Mouse (Mus musculus): Measurements from ENCODE around the gene Vav2.

Gene Vav2

DNA sequence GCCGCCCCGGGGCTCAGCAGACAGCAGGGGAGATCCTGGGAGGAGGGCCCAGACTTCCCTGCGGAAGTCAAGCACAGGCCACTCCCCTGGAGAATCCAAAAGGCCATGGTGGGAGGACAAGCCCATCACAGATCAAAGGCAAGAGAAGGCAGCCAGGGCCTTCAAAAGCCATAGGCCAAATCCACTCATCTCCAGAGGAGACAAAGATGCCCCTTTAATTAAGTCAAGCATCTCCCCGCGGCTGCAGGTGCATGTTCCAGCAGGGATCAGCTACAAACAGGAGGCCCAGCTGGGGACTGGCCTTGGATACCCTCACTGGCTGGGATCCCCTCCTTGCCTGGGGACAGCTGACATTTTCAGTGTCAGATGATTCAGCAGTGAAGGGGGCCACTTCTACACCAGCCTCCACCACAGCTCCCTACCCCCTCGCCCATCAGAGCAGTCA lies 105.4 kb downstream of the Vav2 start:
- DNase-seq (ENCODE audit: low read depth, low spot score) = peak; percentile 9

DNA sequence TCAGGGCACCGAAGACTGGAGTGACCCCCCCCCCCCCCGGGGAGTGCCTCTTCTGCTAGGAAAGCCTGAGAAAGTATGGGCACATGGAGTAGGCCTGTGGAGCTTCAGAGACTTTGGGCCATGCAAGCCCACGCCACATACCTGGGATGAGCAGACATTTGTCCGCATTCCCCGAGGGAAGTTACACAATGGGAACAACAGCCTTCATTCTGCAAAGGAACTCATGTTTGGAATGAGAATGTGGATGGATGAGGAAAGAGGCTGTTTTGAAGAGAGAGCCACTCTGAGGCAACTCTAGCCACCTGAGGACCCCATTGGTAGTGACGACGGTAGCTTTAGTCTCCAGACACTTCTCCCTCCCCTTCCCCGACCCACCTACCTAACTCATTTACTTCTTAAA lies 106.0 kb downstream of the Vav2 start:
- no peak for DNase-seq (ENCODE audit: low read depth, low spot score)

DNA sequence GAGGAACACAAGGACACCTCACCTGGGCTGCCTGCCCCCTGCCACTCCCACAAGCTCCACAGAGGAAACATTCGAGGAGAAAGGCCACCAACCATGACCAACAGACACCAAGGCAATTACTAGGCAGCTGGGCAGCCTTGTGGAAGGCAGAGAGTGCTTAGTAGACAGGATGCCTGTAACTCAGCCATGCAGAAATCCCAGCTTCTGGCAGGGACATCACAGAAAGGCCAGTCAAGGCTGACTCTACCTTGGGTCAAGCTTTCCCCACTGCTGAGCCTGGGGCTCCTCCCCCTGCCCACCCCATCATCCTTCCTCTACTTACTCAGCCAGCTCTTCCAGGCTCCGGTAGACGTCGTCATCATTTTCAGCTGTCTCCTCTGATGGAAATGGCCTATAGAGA lies 108.2 kb downstream of the Vav2 start:
- DNase-seq (ENCODE audit: low read depth, low spot score) = no peak

DNA sequence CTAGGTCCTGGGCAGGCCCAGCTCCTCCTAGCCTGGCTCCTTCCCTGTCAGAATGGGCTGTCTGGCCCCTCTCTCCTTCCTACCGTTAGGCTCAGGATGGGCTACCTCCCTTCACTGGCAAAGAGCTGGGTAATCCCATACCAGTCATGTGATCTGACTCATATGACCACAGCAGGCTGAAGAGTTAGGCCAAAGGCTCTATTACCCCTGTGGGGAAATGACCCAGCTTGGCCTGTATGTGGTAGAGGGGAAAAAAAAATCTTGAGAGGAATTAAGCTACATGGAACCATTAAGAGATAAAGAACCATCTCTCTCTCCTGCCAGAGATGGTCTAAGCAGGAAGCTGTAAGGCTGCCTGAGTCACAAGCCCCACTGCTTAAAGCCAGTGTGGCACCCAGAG lies 108.6 kb downstream of the Vav2 start:
- no peak for DNase-seq (ENCODE audit: low read depth, low spot score)

DNA sequence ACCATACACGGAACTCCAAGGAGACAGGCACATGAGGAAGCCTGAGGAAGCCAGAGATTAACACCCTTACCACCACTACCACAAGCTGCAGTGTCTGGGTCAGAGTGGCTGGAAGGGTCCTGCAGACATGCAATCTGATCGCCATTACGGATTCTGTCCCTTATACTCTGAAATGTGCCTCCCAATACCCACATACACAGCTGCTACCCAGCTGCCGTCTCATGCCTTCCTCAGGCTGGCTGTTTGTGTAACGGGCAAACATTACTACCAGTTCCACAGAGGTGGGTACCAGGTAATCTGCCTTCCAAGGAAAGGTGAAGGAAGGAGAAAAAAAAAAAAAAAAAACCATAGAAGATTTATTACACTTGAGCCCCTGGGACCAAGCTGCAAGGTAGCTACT lies 110.7 kb downstream of the Vav2 start:
- no peak for DNase-seq (ENCODE audit: low read depth, low spot score)

DNA sequence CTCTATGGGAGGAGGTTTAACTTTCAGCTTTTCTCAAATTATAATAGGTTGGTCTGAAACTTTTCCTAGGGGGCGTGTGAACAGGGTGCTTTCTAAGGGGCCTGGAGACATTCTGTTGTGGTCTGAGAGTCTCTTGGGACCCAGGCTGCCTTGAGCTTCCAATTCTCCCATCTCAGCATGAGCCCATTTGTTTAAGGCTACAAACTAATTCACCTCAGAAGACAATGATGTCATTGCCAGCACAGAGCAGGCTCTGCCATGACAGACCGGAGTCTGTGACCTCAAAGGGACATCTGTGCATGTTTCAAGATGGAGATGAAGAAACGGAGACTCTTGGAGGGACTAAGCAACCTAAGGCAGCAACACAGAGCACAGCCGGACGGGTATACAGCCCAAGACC lies 112.6 kb downstream of the Vav2 start:
- no peak for DNase-seq (ENCODE audit: low read depth, low spot score)

DNA sequence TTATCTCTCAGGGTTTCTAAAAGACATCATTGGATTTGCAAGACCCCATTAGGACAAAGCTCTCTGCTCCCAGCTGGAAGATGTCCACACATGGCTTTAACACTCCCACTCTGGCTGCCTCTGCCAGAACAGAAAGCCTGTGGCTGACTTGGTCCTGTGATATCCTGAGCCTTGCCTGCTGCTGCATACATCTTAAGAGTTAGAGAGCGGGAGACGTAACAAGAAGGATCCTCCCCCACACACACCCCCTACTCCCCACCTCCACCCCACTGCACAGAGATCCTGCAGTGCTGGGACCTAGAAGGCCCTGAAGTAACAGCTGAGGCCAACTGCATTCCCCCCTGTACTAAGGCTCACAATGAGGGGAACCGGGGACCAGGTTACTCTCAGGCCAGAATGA lies 114.3 kb downstream of the Vav2 start:
- DNase-seq (ENCODE audit: low read depth, low spot score) = no peak

DNA sequence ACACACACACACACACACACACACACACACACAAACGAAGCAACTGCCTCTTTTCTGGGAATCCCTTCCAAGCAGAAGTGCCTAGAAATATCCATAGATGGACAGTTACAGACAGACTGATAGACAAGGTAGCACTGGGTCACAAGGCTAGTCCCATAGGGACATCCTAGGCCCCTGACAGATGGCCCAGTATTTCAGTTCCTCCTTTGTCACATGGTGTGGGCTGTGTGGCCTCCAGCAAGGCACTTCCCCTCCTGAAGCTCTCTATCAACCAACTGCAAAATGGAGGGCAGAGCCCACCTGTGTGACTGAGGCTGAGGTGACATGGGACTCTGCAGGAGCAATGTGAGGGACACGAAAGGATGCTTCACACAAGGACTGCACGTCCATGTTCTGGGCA lies 115.2 kb downstream of the Vav2 start:
- DNase-seq (ENCODE audit: low read depth, low spot score) = no peak

DNA sequence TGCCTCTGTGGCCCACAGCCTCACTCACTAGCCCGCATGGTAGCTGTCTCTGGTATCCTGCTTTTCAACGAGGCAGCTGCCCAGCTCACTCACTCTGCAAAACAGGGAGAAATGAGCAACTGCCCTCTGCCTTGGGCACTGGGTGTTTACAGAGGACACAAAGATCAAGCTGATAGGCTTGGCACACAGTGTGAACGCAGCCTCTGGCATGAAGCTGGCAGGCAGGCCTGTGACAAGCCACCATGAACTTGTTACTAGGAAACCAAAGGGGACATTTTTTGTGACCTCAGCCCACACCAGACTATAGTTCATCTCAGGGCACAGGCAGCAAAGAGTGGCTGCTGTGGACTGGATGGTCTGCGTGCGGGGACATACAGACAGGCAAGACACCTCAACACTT lies 115.9 kb downstream of the Vav2 start:
- no peak for DNase-seq (ENCODE audit: low read depth, low spot score)

DNA sequence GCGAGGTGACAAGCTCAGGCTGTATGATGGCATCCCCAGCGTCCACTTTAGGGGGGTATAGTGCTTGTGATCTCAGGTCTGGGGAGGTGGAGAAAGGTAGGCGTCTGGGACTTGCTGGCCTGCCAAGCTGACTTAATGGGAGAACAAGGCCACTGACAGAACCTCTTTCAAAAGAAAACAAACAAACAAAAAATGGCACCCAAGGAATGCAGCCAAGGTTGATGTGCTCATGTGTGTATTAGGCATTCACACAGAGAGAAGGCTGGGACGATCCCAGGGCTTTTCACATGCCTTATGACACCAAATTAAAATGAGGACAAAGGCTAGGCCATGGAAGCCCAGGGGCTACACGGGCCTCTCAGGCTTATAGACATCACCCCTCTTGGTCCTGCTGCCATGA lies 116.6 kb downstream of the Vav2 start:
- DNase-seq (ENCODE audit: low read depth, low spot score) = no peak

DNA sequence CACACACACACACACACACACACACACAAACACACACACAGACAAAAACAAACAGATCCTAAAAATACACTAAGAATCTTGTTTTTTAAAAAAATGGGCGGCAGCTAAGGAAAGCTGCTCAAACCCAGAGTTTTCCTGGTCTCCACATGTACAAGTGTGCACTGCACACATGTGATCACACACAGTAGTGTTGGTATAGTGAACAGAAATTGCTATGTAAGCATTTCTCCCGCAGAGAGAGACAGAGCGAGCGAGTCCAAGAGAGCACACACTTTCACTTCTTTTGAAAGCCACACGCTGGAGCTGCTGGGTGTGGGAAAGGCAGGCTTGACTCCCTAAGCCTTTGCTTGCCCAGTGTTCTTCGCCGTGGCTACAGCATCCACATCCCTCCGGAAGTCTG lies 120.2 kb downstream of the Vav2 start:
- no peak for DNase-seq (ENCODE audit: low read depth, low spot score)

DNA sequence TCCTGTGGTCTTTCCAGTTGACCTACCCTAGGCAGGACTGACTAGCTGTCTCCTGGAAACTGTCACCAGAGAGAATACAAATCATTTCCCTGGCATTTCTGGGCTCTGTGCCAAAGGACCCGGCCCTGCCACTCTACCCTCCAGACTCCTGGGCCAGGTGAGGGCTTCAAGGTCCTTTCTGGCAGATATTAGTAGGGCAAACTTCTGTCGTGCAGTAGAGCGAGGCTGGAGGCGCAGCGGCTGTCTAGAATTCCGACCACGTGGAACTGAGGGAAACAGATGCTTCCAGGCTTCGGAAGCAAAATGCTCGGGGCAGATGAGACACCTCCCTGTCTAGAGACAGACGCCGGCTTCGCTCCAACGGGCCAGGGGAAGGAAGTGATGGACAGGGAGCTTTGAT lies 122.1 kb downstream of the Vav2 start:
- no peak for DNase-seq (ENCODE audit: low read depth, low spot score)

DNA sequence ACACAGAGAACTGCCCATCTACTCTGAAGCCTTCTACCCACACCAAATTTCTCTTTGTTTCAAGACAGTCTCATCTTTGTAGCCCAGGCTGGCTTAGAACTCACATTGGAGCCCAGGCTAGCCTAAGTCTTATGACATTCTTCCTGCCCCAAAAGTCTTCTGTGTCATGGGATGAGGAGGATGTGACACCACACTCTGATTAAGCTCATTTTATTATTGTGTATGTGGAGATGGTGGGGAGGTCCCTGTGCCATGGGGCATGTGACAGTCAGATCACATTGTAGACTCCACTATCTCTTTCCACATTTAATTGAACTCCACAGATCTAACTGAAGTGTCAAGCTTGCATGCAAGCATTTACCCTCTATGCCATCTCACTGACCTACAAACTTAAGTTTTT lies 122.8 kb downstream of the Vav2 start:
- no peak for DNase-seq (ENCODE audit: low read depth, low spot score)

DNA sequence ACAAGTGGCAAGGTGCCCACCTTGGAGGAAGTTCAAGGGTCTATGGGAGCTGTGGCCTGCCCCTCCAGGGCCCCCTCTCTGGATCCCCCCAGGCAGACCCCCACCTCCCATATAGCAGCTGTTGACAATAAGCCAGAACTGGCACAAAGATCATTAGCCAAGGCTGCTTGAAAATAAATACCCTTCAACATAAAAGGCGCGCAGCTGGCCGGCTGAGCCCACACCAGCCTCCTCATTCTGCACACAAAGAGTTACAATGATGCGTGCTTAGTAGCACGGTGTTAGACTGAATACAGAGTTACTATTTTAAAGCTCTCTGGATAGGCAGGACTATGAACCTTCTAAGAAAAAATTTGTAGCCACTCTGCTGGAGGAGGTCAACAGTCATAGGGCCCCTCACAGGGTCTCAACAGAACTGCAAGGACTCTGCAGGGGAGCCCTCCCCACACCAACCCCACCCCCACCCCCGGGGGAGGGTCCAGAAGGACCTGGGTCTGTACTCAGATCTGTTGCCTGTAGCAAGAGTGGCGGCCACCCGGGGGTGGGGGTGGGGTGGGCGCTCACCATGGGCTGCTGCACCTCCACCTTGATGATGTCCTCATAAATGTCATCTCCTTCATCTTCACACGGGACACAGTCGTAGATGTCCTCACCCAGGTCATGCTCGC lies 125.3 kb downstream of the Vav2 start:
- no peak for DNase-seq (ENCODE audit: low read depth, low spot score)

DNA sequence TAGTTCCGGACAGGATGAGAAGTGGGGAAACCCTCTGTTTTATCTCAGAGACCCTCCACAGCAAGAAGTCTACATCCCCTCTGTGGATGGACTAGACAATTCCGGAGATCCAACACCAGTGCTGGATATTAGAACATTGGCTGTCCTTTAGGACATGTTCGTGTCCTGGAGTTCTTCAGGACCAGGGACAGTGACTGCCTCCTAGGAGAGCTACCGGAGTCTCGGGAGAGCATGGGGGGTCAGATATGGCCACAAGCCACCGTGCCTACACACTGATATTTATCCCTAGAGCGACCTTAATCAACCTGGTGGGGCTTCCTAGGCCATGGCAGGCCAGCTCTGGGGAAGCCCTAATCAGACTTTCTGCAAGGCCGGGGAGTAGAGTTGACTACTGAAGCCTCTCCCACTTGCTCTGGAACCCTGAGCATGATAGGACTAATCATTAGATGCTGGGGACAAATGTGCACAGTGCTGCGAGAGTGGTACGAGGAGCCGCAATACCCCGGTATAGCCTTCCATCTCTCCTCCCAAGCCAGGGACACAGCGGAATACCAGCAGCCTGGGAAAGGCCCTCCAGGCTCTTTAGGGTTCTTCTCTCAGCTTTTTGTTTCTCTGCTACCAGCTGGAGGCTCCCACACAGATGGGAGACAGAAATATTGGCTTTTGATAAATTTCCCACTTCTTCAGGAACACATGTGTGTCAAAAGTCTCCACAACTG lies 125.9 kb downstream of the Vav2 start:
- DNase-seq (ENCODE audit: low read depth, low spot score) = no peak

DNA sequence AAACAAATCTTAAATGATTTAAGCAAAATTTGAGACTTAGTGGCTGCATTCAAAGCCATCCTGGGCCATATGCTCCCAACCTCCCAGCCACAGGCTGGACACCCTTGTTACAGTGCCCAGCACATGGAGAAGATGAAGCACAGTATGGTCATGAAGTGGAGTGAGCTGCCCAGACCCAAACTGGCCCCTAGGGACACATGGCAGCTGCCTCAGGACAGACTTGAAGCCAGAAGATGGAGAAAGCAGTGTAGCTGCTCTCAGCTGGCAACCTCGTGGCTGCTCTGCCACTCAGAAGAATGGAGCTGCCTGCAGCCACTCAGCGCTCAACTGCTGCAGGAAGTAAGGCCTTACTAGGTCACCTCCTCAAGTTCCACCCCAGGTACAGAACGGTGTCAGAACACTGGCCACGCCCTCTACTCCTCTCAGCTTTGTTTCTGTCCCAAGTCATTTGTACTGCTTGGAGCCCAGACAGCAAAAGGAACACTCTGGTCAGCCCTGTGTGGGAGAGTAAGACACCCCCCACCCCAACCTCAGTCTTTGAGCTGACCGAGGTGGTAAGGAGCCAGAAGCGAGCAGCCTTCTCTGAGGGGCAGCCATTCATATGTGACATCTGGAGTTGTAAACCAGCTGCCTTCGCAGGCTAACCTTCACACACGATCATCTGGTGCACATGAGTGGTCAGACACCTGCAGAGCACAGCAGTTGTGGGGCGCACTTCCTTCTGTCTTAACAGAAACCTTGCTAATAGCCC lies 130.0 kb downstream of the Vav2 start:
- DNase-seq (ENCODE audit: low read depth, low spot score) = no peak

DNA sequence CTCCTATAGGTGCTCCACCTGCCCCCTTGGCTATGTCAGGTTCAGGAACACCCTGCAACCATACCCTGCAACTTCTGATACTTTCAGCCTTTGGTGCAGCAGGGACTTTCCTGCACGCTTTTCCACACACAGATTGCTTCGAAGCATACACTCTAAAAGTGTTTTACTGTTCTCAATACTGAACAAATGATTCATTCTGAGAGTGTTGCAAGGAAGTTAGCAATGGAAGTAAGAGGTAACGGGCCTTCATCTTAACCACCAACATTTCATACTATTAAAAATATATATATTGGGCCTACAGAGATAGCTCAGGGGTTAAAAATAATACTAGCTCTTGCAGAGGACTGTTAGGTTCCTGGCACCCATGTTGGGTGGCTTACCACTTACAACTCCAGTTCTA lies 132.1 kb downstream of the Vav2 start:
- no peak for DNase-seq (ENCODE audit: low read depth, low spot score)

DNA sequence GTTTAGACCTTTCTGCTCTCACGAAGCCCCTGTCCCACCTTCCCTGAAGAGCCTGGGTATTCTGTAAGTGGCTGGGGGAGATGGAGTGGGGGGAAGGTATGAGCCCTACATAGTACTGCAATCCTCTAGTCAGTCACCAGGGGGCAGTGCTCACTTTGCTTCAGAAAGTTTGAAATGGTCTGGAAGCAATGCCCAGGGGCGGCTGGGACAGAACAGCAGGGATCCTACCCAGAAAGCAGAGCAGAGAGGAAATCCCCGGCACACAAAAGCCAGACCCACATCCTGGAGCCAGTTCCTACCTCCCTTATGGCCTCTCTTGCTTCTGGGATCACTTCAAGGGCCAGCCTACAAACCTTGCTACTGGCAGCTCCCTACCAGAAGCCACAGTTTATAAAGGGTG lies 137.8 kb downstream of the Vav2 start:
- peak; percentile 91 for DNase-seq (ENCODE audit: low read depth, low spot score)

DNA sequence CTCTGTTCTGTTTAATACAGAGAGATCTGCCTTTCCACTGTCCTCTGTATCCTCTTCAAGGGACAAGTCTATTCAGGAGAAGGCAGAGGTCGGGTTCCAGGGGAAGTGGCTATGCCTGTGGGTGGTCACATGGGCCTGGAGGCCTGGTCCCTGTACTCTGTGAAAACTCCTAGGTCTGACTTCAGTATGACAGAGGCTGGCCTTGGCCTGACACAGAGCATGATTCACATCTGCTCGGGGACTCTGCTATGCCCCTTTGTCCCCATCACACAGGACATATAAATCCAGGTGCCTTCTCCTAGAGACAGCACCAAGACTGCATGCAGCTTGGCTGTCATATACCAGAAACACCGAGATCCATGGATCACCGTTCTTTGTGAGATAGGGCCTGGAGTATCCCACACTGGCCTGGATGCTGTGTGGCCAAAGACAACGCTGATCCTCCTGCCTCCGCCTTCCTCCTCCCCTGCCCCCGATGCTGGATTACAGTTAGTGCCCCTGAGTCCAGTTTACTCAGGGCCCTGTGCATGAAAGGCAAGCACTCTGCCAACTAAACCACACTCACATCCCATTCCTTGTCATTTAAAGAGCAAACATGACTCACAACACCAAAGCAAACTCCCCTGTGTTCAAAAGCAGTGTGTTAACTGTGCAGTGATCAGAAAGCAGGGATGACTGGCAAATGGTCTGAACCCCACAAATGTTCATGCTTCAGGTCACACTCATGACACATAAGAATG lies 139.7 kb downstream of the Vav2 start:
- no peak for DNase-seq (ENCODE audit: low read depth, low spot score)

DNA sequence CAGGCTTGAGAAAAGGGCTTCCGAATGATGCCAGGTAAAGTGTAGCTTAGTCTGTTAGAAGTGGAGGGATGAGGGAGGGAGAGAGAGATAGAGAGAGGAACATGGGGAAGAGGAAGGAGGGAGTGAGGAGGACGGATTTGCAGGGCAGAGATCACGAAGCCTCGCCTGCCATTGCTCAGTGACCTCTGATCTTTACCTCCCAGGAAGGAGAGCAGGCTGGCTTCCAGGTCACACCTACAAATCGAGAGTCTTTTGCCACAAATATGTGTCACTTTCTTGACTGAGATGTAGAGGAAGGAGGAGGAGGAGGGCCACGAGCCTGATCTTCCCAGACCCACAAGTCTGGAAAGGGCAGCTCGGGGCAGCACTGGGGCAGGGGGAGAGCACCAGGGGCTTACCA lies 142.4 kb downstream of the Vav2 start:
- DNase-seq (ENCODE audit: low read depth, low spot score) = no peak

DNA sequence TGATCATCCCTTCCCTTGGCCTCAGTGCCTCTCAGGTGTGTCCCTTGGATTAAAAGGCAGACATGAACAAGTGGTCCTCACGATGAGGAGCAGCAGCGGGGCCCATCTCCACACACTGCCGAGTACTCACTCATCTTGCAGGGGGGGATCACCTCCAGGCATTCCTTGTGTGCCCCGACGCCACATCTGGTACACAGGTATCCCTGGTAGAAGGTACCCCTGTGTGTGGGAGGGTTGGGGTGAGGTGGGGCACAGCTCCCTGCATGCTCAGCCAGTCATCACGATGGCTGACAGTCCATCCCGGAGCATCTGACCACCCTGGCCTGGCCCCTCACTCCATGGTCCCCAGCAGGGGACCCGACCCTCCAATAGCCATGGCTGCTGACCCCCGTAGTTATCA lies 145.1 kb downstream of the Vav2 start:
- DNase-seq (ENCODE audit: low read depth, low spot score) = no peak

DNA sequence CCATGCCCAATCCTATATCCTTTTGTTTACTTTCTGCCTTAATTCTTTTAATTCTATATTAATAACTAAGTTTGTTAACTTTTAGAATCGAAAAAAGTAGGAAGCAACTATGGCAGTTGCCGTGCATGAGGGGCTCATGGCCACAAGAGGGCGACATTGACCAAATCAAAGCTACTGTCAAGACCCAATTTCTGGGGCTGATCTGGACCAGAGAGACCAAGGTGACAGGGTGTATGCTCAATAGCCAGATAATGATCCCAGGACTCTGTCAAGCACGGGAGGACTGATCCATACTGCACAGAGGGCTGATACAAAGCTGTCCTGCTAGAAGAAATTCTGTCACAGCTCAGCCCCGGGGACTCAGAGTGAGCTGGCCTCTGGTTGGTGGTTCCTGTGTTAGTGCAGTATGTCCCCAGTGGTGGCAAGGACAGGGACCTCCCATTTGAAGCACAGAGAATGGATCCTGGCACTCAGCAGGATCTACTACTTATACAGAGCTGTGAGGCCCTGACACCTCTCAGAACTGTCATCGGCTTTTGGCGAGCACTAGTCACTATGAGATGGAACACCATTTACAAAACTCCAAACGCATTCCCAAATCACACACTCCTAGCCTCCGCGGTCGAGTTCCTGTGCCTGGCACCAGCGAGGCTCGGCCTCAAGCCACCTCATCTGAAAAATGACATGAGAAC lies 145.8 kb downstream of the Vav2 start:
- peak; percentile 60 for DNase-seq (ENCODE audit: low read depth, low spot score)
